Mouse (Mus musculus) forebrain, embryonic 10.5 days (tissue): ENCODE results near the gene F12. TPM values are rescaled to one million over a fixed set of nuclear protein-coding genes. Genes with fewer than 3 reads are reported as not detected.
A peak's percentile ranks its signal among the peaks of the same experiment; 100 is the strongest.

Source experiments
- DNase-seq: peaks from one replicate; pipeline ENCODE4 v3.0.0-alpha.2; 2017; ENCODE audit warnings: low spot score; ENCODE audit errors: extremely low spot score
- H3K27ac ChIP-seq: fragments of 300-500 bp; sonication (generic); 2 replicates; pipeline ENCODE4 v1.5.1; 2016; ENCODE audit warnings: mild to moderate bottlenecking
- H3K27me3 ChIP-seq: fragments of 300-500 bp; sonication (generic); 2 replicates; pipeline ENCODE4 v1.6.1; 2016; ENCODE audit warnings: mild to moderate bottlenecking; ENCODE audit not compliant: poor library complexity, severe bottlenecking
- H3K36me3 ChIP-seq: fragments of 300-500 bp; sonication (generic); replicated peaks from 2 replicates; pipeline ENCODE4 v1.6.1; 2016; ENCODE audit warnings: mild to moderate bottlenecking, moderate library complexity
- H3K4me1 ChIP-seq: fragments of 300-500 bp; sonication (generic); 2 replicates; pipeline ENCODE4 v1.6.1; 2016
- H3K4me3 ChIP-seq: fragments of 300-500 bp; sonication (generic); 2 replicates; pipeline ENCODE4 v1.5.1; 2016; ENCODE audit warnings: mild to moderate bottlenecking, moderate library complexity
- H3K9me3 ChIP-seq: fragments of 300-500 bp; sonication (generic); 2 replicates; pipeline ENCODE4 v1.6.1; 2016; ENCODE audit warnings: mild to moderate bottlenecking, moderate library complexity
- WGBS: fragments of 180-500 bp; shearing (Covaris S2); methylation state at CpG from one replicate; pipeline ENCODE4 v1.1.7; 2016; 5-methylcytosine and 5-hydroxymethylcytosine counted together
- polyA plus RNA-seq: library from polyadenylated mRNA; unstranded; fragments of >200 nt; fragmentation: Nextera tagmentation; extraction: Ambion mirVana; gene quantifications from 2 replicates; pipeline ENCODE4 v1.2.1, GENCODE M21; 2016

F12 gene
- polyA plus RNA-seq, 1 experiment from 2014 or later, result not detected

- DNase-seq, result no peak
- Histone ChIP-seq H3K9me3 (no peaks in the 10 kb centered on the region), H3K4me1 (peaks cover 88% of the 10 kb centered on the region), H3K4me3 (peak overlapping the region; percentile 76; the same call in 1 of the 2 replicates), H3K27ac (peak overlapping the region; percentile 97), H3K27me3 (0 out of 2 replicates have a peak, but pooled peaks cover 14% of the 10 kb centered on the region), H3K36me3 (peaks cover 19% of the 10 kb centered on the region)
- 81% methylated on average over 5 of the region's 5 CpGs for WGBS
Measured at GRCm38 (mm10) chr13:55465830-55466440, 39.3 kb upstream of the F12 start.

- Histone ChIP-seq H3K27ac (peak overlapping the region; percentile 97), H3K4me3 (peak overlapping the region; percentile 76), H3K9me3 (no peaks in the 10 kb centered on the region), H3K36me3 (peaks cover 26% of the 10 kb centered on the region), H3K27me3 (0 out of 2 replicates have a peak, but pooled peaks cover 10% of the 10 kb centered on the region), H3K4me1 (peaks cover 81% of the 10 kb centered on the region)
- DNase-seq, result peak; percentile 62
- 6% methylated on average over 3 of the region's 3 CpGs for WGBS
Measured at GRCm38 (mm10) chr13:55465184-55465583, 38.6 kb upstream of the F12 start.

- DNase-seq, result peak; percentile 84
- WGBS, result under 1% methylated on average over 80 of the region's 84 CpGs
Measured at GRCm38 (mm10) chr13:55464027-55464884, 37.7 kb upstream of the F12 start, which contains the start of gene Prr7. Prr7 (plus strand) TSS chr13:55464267.

GRCm38 (mm10) chr13:55463399-55464026 lies 36.9 kb upstream of the F12 start:
- WGBS, result 10% methylated on average over 14 of the region's 14 CpGs
- H3K4me1 ChIP-seq, result peaks cover 64% of the 10 kb centered on the region
- H3K4me3 ChIP-seq, result peak overlapping the region; percentile 76
- no peaks in the 10 kb centered on the region for H3K9me3 ChIP-seq
- H3K36me3 ChIP-seq, result peaks cover 43% of the 10 kb centered on the region
- no peak for DNase-seq
- H3K27me3 ChIP-seq, result no peaks in the 10 kb centered on the region
- H3K27ac ChIP-seq, result peak overlapping the region; percentile 97

More at GRCm38 (mm10) chr13:55464027-55464884, 37.7 kb upstream of the F12 start, which contains the start of gene Prr7:
- Histone ChIP-seq H3K27me3 (0 out of 2 replicates have a peak, but pooled peaks cover under 1% of the 10 kb centered on the region), H3K36me3 (peaks cover 36% of the 10 kb centered on the region), H3K4me1 (peaks cover 72% of the 10 kb centered on the region), H3K4me3 (peak within 1 kb of the TSS; percentile 76), H3K27ac (peak within 1 kb of the TSS; percentile 97), H3K9me3 (no peaks in the 10 kb centered on the region)

- no peak for DNase-seq
- H3K27ac ChIP-seq, result no peak overlapping the region
- H3K4me3 ChIP-seq, result no peak overlapping the region
- peaks cover 49% of the 10 kb centered on the region for H3K36me3 ChIP-seq
- H3K4me1 ChIP-seq, result peaks cover 59% of the 10 kb centered on the region
- H3K27me3 ChIP-seq, result no peaks in the 10 kb centered on the region
- no peaks in the 10 kb centered on the region for H3K9me3 ChIP-seq
- WGBS, result 46% methylated on average over 2 of the region's 2 CpGs
Measured at GRCm38 (mm10) chr13:55462965-55463364, 36.4 kb upstream of the F12 start.

- WGBS, result 95% methylated on average over 16 of the region's 16 CpGs
- no peaks in the 10 kb centered on the region for H3K27me3 ChIP-seq
- H3K27ac ChIP-seq, result no peak overlapping the region
- H3K9me3 ChIP-seq, result no peaks in the 10 kb centered on the region
- no peak overlapping the region for H3K4me3 ChIP-seq
- peaks cover 98% of the 10 kb centered on the region for H3K36me3 ChIP-seq
- DNase-seq, result no peak
- peaks cover 20% of the 10 kb centered on the region for H3K4me1 ChIP-seq
Measured at GRCm38 (mm10) chr13:55451785-55452549, 25.4 kb upstream of the F12 start.

GRCm38 (mm10) chr13:55451296-55451695 lies 24.7 kb upstream of the F12 start:
- H3K36me3 ChIP-seq, result peaks cover 91% of the 10 kb centered on the region
- WGBS, result 94% methylated on average over 10 of the region's 10 CpGs

GRCm38 (mm10) chr13:55450511-55450980 lies 24.0 kb upstream of the F12 start:
- H3K4me3 ChIP-seq, result no peak overlapping the region
- no peak for DNase-seq

More at GRCm38 (mm10) chr13:55451296-55451695, 24.7 kb upstream of the F12 start:
- H3K27me3 ChIP-seq, result no peaks in the 10 kb centered on the region
- H3K4me3 ChIP-seq, result no peak overlapping the region
- DNase-seq, result no peak
- H3K9me3 ChIP-seq, result no peaks in the 10 kb centered on the region
- no peak overlapping the region for H3K27ac ChIP-seq
- peaks cover 27% of the 10 kb centered on the region for H3K4me1 ChIP-seq

GRCm38 (mm10) chr13:55449679-55450441 lies 23.3 kb upstream of the F12 start:
- Histone ChIP-seq H3K36me3 (peaks cover 77% of the 10 kb centered on the region), H3K27ac (no peak overlapping the region), H3K27me3 (no peaks in the 10 kb centered on the region), H3K4me3 (no peak overlapping the region), H3K4me1 (peaks cover 35% of the 10 kb centered on the region), H3K9me3 (no peaks in the 10 kb centered on the region)
- 91% methylated on average over 17 of the region's 17 CpGs for WGBS
- DNase-seq, result no peak

More at GRCm38 (mm10) chr13:55450511-55450980, 24.0 kb upstream of the F12 start:
- Histone ChIP-seq H3K9me3 (no peaks in the 10 kb centered on the region), H3K27ac (no peak overlapping the region), H3K36me3 (peaks cover 83% of the 10 kb centered on the region), H3K27me3 (no peaks in the 10 kb centered on the region), H3K4me1 (peaks cover 34% of the 10 kb centered on the region)
- WGBS, result 93% methylated on average over 11 of the region's 11 CpGs

- WGBS, result 95% methylated on average over 9 of the region's 9 CpGs
- Histone ChIP-seq H3K27me3 (no peaks in the 10 kb centered on the region), H3K27ac (no peak overlapping the region), H3K4me3 (no peak overlapping the region), H3K36me3 (peaks cover 70% of the 10 kb centered on the region), H3K9me3 (no peaks in the 10 kb centered on the region), H3K4me1 (peaks cover 38% of the 10 kb centered on the region)
- no peak for DNase-seq
Measured at GRCm38 (mm10) chr13:55449205-55449604, 22.6 kb upstream of the F12 start.

- Histone ChIP-seq H3K4me1 (peaks cover 46% of the 10 kb centered on the region), H3K9me3 (no peaks in the 10 kb centered on the region), H3K4me3 (peak overlapping the region; percentile 95; the same call in 1 of the 2 replicates), H3K27ac (no peak overlapping the region), H3K27me3 (no peaks in the 10 kb centered on the region), H3K36me3 (peaks cover 59% of the 10 kb centered on the region)
- no peak for DNase-seq
- WGBS, result 91% methylated on average over 5 of the region's 5 CpGs
Measured at GRCm38 (mm10) chr13:55448131-55448530, 21.5 kb upstream of the F12 start.
